Mouse (Mus musculus) liver, embryonic 16.5 days (tissue): ENCODE measurements around the gene Art3. TPM values are rescaled to one million over a fixed set of nuclear protein-coding genes. Genes with fewer than 3 reads are reported as not detected.

Experiments
- ATAC-seq: fragments of 200-750 bp; cut with Nextera tagmentation; 2 replicates; pipeline ENCODE4 v1.8.0; 2017; ENCODE audit warnings: low read depth, mild to moderate bottlenecking, moderate number of reproducible peaks, moderate library complexity
- H3K27ac ChIP-seq: fragments of 300-500 bp; sonication (generic); 2 replicates; pipeline ENCODE4 v1.5.1; 2014; ENCODE audit warnings: mild to moderate bottlenecking, low read length
- H3K27me3 ChIP-seq: fragments of 300-500 bp; sonication (generic); 2 replicates; pipeline ENCODE4 v1.6.1; 2014; ENCODE audit warnings: low read depth, low read length, mixed read lengths; ENCODE audit not compliant: control insufficient read depth, insufficient read depth
- H3K36me3 ChIP-seq: fragments of 300-500 bp; sonication (generic); 2 replicates; pipeline ENCODE4 v1.6.1; 2014; ENCODE audit warnings: mild to moderate bottlenecking; ENCODE audit not compliant: control insufficient read depth, insufficient read depth
- H3K4me1 ChIP-seq: fragments of 300-500 bp; sonication (generic); 2 replicates; pipeline ENCODE4 v1.6.1; 2014; ENCODE audit warnings: low read depth, low read length, mixed read lengths; ENCODE audit not compliant: control insufficient read depth
- H3K4me2 ChIP-seq: fragments of 300-500 bp; sonication (generic); 2 replicates; pipeline ENCODE4 v1.6.1; 2014; ENCODE audit warnings: low read depth, low read length, mixed read lengths
- H3K4me3 ChIP-seq: fragments of 300-500 bp; sonication (generic); 2 replicates; pipeline ENCODE4 v1.5.1; 2014; ENCODE audit warnings: low read depth, mild to moderate bottlenecking, low read length
- H3K9ac ChIP-seq: fragments of 300-500 bp; sonication (generic); 2 replicates; pipeline ENCODE4 v1.6.1; 2014; ENCODE audit warnings: low read depth, low read length
- H3K9me3 ChIP-seq: fragments of 300-500 bp; sonication (generic); replicated peaks from 2 replicates; pipeline ENCODE4 v1.6.1; 2016; ENCODE audit warnings: low read length; ENCODE audit not compliant: control insufficient read depth
- WGBS: fragments of 180-500 bp; shearing (Covaris S2); extraction: QIAGEN DNeasy Blood & Tissue Kit; methylation state at CpG from one replicate; pipeline ENCODE4 v1.1.7; 2014; ENCODE audit not compliant: insufficient replicate concordance; 5-methylcytosine and 5-hydroxymethylcytosine counted together
- polyA plus RNA-seq: library from polyadenylated mRNA; unstranded; fragments of >200 nt; fragmentation: Nextera tagmentation; extraction: Ambion mirVana; gene quantifications from 2 replicates; pipeline ENCODE4 v1.2.1, GENCODE M21; 2015

Gene Art3
- polyA plus RNA-seq, 1 experiment from 2014 or later: 0.74 TPM

GRCm38 (mm10) chr5:92435025-92435584 lies 103.5 kb downstream of the Art3 start, which contains the start of gene Nup54:
Gene Nup54, minus strand, starts transcription at chr5:92435219.
- under 1% methylated on average over 30 of the region's 34 CpGs for WGBS
- peak within 1 kb of the TSS; percentile 96 for H3K4me3 ChIP-seq
- peak within 1 kb of the TSS; percentile 95 for H3K27ac ChIP-seq
- H3K9me3 ChIP-seq: no peaks in the 10 kb centered on the region
- ATAC-seq: peak; percentile 97
- H3K4me1 ChIP-seq: peaks cover 15% of the 10 kb centered on the region
- H3K36me3 ChIP-seq: peaks cover 3% of the 10 kb centered on the region; the same call in 1 of the 2 replicates
- H3K4me2 ChIP-seq: peak within 1 kb of the TSS; percentile 92
- H3K27me3 ChIP-seq: no peaks in the 10 kb centered on the region
- H3K9ac ChIP-seq: peak within 1 kb of the TSS; percentile 96

GRCm38 (mm10) chr5:92438540-92438939 lies 106.9 kb downstream of the Art3 start:
- H3K4me2 ChIP-seq: no peak overlapping the region

GRCm38 (mm10) chr5:92441494-92441893 lies 109.9 kb downstream of the Art3 start:
- no peak overlapping the region for H3K9ac ChIP-seq
- no peak overlapping the region for H3K27ac ChIP-seq
- WGBS: 59% methylated on average over 5 of the region's 5 CpGs
- no peaks in the 10 kb centered on the region for H3K27me3 ChIP-seq
- ATAC-seq: peak; percentile 51; the same call in 1 of the 2 replicates
- H3K4me2 ChIP-seq: no peak overlapping the region
- no peaks in the 10 kb centered on the region for H3K9me3 ChIP-seq
- H3K4me1 ChIP-seq: peaks cover 15% of the 10 kb centered on the region; the same call in 1 of the 2 replicates
- H3K4me3 ChIP-seq: no peak overlapping the region
- H3K36me3 ChIP-seq: no peaks in the 10 kb centered on the region; the same call in 1 of the 2 replicates

More at GRCm38 (mm10) chr5:92438540-92438939, 106.9 kb downstream of the Art3 start:
- 34% methylated on average over 8 of the region's 8 CpGs for WGBS
- Histone ChIP-seq H3K4me1 (peaks cover 19% of the 10 kb centered on the region; the same call in 1 of the 2 replicates), H3K36me3 (no peaks in the 10 kb centered on the region), H3K27ac (no peak overlapping the region), H3K9me3 (no peaks in the 10 kb centered on the region), H3K4me3 (no peak overlapping the region), H3K27me3 (no peaks in the 10 kb centered on the region), H3K9ac (no peak overlapping the region)
- ATAC-seq: no peak

GRCm38 (mm10) chr5:92442914-92443313 lies 111.3 kb downstream of the Art3 start:
- peak; percentile 40; the same call in 1 of the 2 replicates for ATAC-seq
- WGBS: 32% methylated on average over 7 of the region's 7 CpGs
- Histone ChIP-seq H3K9me3 (no peaks in the 10 kb centered on the region), H3K9ac (no peak overlapping the region), H3K27me3 (no peaks in the 10 kb centered on the region), H3K27ac (0 out of 2 replicates have a peak overlapping the region, but pooled peaks have one; percentile 23), H3K4me3 (no peak overlapping the region), H3K4me2 (no peak overlapping the region), H3K36me3 (peaks cover 4% of the 10 kb centered on the region), H3K4me1 (peaks cover 13% of the 10 kb centered on the region; the same call in 1 of the 2 replicates)

GRCm38 (mm10) chr5:92445016-92445415 lies 113.4 kb downstream of the Art3 start:
- Histone ChIP-seq H3K4me3 (no peak overlapping the region), H3K9me3 (no peaks in the 10 kb centered on the region), H3K4me1 (peaks cover 8% of the 10 kb centered on the region; the same call in 1 of the 2 replicates), H3K4me2 (no peak overlapping the region), H3K36me3 (peaks cover 4% of the 10 kb centered on the region), H3K27ac (no peak overlapping the region), H3K27me3 (no peaks in the 10 kb centered on the region), H3K9ac (no peak overlapping the region)
- WGBS: 63% methylated on average over 2 of the region's 2 CpGs
- no peak for ATAC-seq

GRCm38 (mm10) chr5:92446736-92447135 lies 115.1 kb downstream of the Art3 start:
- no peak for ATAC-seq
- Histone ChIP-seq H3K27ac (no peak overlapping the region), H3K4me1 (peaks cover 4% of the 10 kb centered on the region; the same call in 1 of the 2 replicates), H3K4me3 (no peak overlapping the region), H3K9ac (no peak overlapping the region), H3K36me3 (peaks cover 4% of the 10 kb centered on the region), H3K9me3 (no peaks in the 10 kb centered on the region), H3K4me2 (no peak overlapping the region), H3K27me3 (no peaks in the 10 kb centered on the region)
- WGBS: 69% methylated on average over 5 of the region's 5 CpGs

GRCm38 (mm10) chr5:92452876-92453275 lies 121.2 kb downstream of the Art3 start:
- ATAC-seq: no peak
- H3K4me2 ChIP-seq: no peak overlapping the region
- WGBS: 78% methylated on average over 5 of the region's 5 CpGs

GRCm38 (mm10) chr5:92457410-92457809 lies 125.8 kb downstream of the Art3 start:
- H3K27ac ChIP-seq: no peak overlapping the region
- WGBS: 24% methylated on average over 2 of the region's 2 CpGs
- peaks cover 4% of the 10 kb centered on the region; the same call in 1 of the 2 replicates for H3K36me3 ChIP-seq
- no peak overlapping the region for H3K4me3 ChIP-seq
- H3K4me1 ChIP-seq: no peaks in the 10 kb centered on the region; the same call in 1 of the 2 replicates
- peak; percentile 64 for ATAC-seq
- no peak overlapping the region for H3K9ac ChIP-seq
- no peaks in the 10 kb centered on the region for H3K27me3 ChIP-seq
- H3K4me2 ChIP-seq: no peak overlapping the region
- H3K9me3 ChIP-seq: no peaks in the 10 kb centered on the region

More at GRCm38 (mm10) chr5:92452876-92453275, 121.2 kb downstream of the Art3 start:
- H3K27ac ChIP-seq: no peak overlapping the region
- no peak overlapping the region for H3K9ac ChIP-seq
- H3K9me3 ChIP-seq: no peaks in the 10 kb centered on the region
- no peaks in the 10 kb centered on the region; the same call in none of the 2 replicates for H3K36me3 ChIP-seq
- no peaks in the 10 kb centered on the region; the same call in 1 of the 2 replicates for H3K4me1 ChIP-seq
- H3K4me3 ChIP-seq: no peak overlapping the region
- H3K27me3 ChIP-seq: no peaks in the 10 kb centered on the region

GRCm38 (mm10) chr5:92458726-92459125 lies 127.1 kb downstream of the Art3 start:
- Histone ChIP-seq H3K4me1 (no peaks in the 10 kb centered on the region; the same call in 1 of the 2 replicates), H3K4me2 (no peak overlapping the region), H3K9ac (no peak overlapping the region), H3K9me3 (no peaks in the 10 kb centered on the region), H3K4me3 (no peak overlapping the region), H3K27ac (no peak overlapping the region), H3K36me3 (peaks cover 4% of the 10 kb centered on the region; the same call in 1 of the 2 replicates), H3K27me3 (no peaks in the 10 kb centered on the region)
- WGBS: 56% methylated on average over 5 of the region's 5 CpGs
- ATAC-seq: peak; percentile 55
